ENCODE assay signal across 27 mouse cellular contexts in the genomic region with DNA sequence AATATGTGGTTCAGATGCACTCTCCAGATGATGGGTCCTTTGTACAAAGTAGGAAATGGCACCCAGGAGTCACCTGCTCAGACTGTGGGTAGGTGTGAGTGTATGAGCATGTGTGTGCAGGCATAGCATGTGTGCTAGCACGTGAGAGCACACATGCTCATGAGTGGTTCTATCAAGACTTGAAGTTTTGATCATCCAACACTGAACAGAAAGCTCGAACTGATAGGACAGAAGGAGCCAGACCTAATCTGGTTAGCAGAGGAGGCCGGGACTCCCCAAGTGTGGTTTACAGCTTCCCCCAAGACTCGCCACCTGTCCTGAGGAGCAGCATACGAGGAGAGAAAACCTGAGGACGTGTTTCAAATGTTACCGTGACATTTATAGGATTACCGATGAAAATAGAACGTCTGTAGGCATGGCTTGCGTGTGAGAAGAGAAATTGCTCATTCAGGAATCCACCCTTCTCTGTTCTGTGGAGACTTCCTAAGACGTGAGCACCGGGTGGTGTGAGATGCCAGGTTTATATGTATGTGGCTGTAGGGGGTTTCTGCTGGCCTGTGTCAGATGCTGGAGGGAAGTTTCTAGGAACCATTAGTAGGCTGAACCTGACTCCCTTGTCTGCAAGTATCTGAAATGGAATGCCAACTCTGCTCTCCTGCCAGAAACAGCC.
DNase-seq lines count a peak whose midpoint lies in the region; ATAC-seq and TF ChIP-seq lines count a peak whose summit lies in the region.
"Had no signal": no experiment of that assay in that cellular context is flagged by ENCODE, and none has a peak within 500 bp of the region (broad histone marks: within the 10 kb centered on the region; RNA-seq: fewer than 3 reads in every experiment).

No protein-coding gene starts in this region.

- no peak overlapping the region for H3K9ac ChIP-seq in kidney, embryonic 15.5 days
- H3K9ac ChIP-seq: embryonic facial prominence, embryonic 13.5 days; forebrain, embryonic 12.5 days; liver, embryonic 13.5 days; midbrain, embryonic 12.5 days had no signal

- no peaks in the 10 kb centered on the region for H3K36me3 ChIP-seq in thymus, adult 2 months (ENCODE audit: control insufficient read depth, insufficient read depth, low read length)
- H3K36me3 ChIP-seq in kidney, embryonic 15.5 days: no peaks in the 10 kb centered on the region
- H3K36me3 ChIP-seq: embryonic facial prominence, embryonic 13.5 days; forebrain, embryonic 12.5 days; hindbrain, embryonic 10.5 days; liver, embryonic 13.5 days; midbrain, embryonic 12.5 days had no signal

- intact Hi-C loops in left cerebral cortex, postnatal 25 days (cut with DNase I): loop anchor here (1.0 kb wide), 1 partner anchor 33 kb away; no protein-coding TSS in a partner anchor

- DNase-seq in layer of hippocampus, adult 11-12 months (ENCODE audit: low spot score): peak; percentile 26
- no peak for DNase-seq in layer of hippocampus, adult 18-20 months (ENCODE audit: low spot score in 2 of 2)
- DNase-seq in right cerebral cortex, adult 2 months (ENCODE audit: low spot score in 2 of 2): peak; percentile 30 to 57
- DNase-seq in right cerebral cortex, postnatal 4 days: no peak
- peak; percentile 18 to 82 for DNase-seq in left cerebral cortex, postnatal 25 days (ENCODE audit: low spot score in 2 of 2)
- DNase-seq in thymus, adult 2 months: no peak
- DNase-seq: adrenal gland, postnatal 14 days; cerebellum, adult 8-10 months; cerebellum, postnatal 36 days; embryo, embryonic 11 days; heart, adult 11 months; kidney, adult 9 months; kidney, postnatal 25 days; liver, embryonic 13.5 days; lung, adult 2 months; lung, postnatal 14 days had no signal

- H3K4me1 ChIP-seq in thymus, adult 2 months (replicated peaks; ENCODE audit: control insufficient read depth, insufficient read depth, low read length): no peaks in the 10 kb centered on the region
- H3K4me1 ChIP-seq in kidney, embryonic 15.5 days: peaks cover 5% of the 10 kb centered on the region
- H3K4me1 ChIP-seq: forebrain, embryonic 12.5 days; hindbrain, embryonic 10.5 days; liver, embryonic 13.5 days; midbrain, embryonic 12.5 days had no signal

- no peak for TF ChIP-seq CTCF in thymus, adult 2 months (IDR thresholded peaks at IDR 0.05; ENCODE audit: borderline replicate concordance, control insufficient read depth, extremely low read depth, insufficient read depth, low read length, poor library complexity)

- ATAC-seq in kidney, embryonic 15.5 days (replicated peaks; ENCODE audit: low FRiP score): no peak
- ATAC-seq: activated CD4-positive, CD25-positive, alpha-beta regulatory T cell, adult 4 months; hindbrain, postnatal 0 days; intestine, embryonic 16.5 days had no signal

- H3K4me3 ChIP-seq in thymus, adult 2 months (ENCODE audit: control insufficient read depth, insufficient read depth, low read length): no peak overlapping the region
- H3K4me3 ChIP-seq in kidney, embryonic 15.5 days (replicated peaks): no peak overlapping the region
- H3K4me3 ChIP-seq: embryonic facial prominence, embryonic 13.5 days; erythroblast, embryonic 14.5 days; forebrain, embryonic 12.5 days; hindbrain, embryonic 10.5 days; liver, embryonic 13.5 days; midbrain, embryonic 12.5 days had no signal

- H3K27ac ChIP-seq in thymus, adult 2 months (ENCODE audit: control insufficient read depth, insufficient read depth, low read length): no peak overlapping the region
- H3K27ac ChIP-seq in kidney, embryonic 15.5 days: no peak overlapping the region
- H3K27ac ChIP-seq: embryonic facial prominence, embryonic 13.5 days; forebrain, embryonic 12.5 days; hindbrain, embryonic 10.5 days; hindbrain, postnatal 0 days; liver, embryonic 13.5 days; midbrain, embryonic 12.5 days; stomach, postnatal 0 days had no signal

- H3K4me2 ChIP-seq in kidney, embryonic 15.5 days: no peak overlapping the region
- H3K4me2 ChIP-seq: embryonic facial prominence, embryonic 13.5 days; forebrain, embryonic 12.5 days; heart, embryonic 11.5 days; liver, embryonic 13.5 days; midbrain, embryonic 12.5 days had no signal

- no peaks in the 10 kb centered on the region for H3K9me3 ChIP-seq in kidney, embryonic 15.5 days (replicated peaks)
- H3K9me3 ChIP-seq: embryonic facial prominence, embryonic 13.5 days; forebrain, embryonic 12.5 days; hindbrain, embryonic 10.5 days; liver, embryonic 13.5 days; midbrain, embryonic 12.5 days had no signal

- no peaks in the 10 kb centered on the region for H3K27me3 ChIP-seq in thymus, adult 2 months (ENCODE audit: control insufficient read depth, insufficient read depth, low read length)
- no peaks in the 10 kb centered on the region for H3K27me3 ChIP-seq in kidney, embryonic 15.5 days
- H3K27me3 ChIP-seq: embryonic facial prominence, embryonic 13.5 days; forebrain, embryonic 12.5 days; liver, embryonic 13.5 days; midbrain, embryonic 12.5 days had no signal

- no peak for TF ChIP-seq POLR2A in thymus, adult 2 months (IDR thresholded peaks at IDR 0.05; ENCODE audit: control insufficient read depth, extremely low read depth, insufficient read depth, low read length, poor library complexity)

- WGBS in thymus, adult 2 months: 71% methylated on average over 12 of the region's 12 CpGs
- whole genome bisulfite sequencing in kidney, embryonic 15.5 days: 88% methylated on average over 12 of the region's 12 CpGs

Comparison
In these comparisons a context has a peak if more than half of its experiments do, and no peak if none do; other contexts are left out.
1. DNase-seq: peak in layer of hippocampus, adult 11-12 months (single experiment), right cerebral cortex, adult 2 months (2 of 2) and left cerebral cortex, postnatal 25 days (2 of 2); none in layer of hippocampus, adult 18-20 months (0 of 2), right cerebral cortex, postnatal 4 days (single experiment) and thymus, adult 2 months (single experiment).